Mouse (Mus musculus): ENCODE data around the gene Sp1. TPM values are rescaled to one million over a fixed set of nuclear protein-coding genes. Genes with fewer than 3 reads are reported as not detected.

Sp1 gene
- polyA plus RNA-seq, 1 experiment from 2014 or later, result 11.5 TPM

GRCm38 (mm10) chr15:102413687-102414086, 7.7 kb downstream of the Sp1 start:
- Histone ChIP-seq H3K36me3 (ENCODE audit: control insufficient read depth, insufficient read depth, low read length) (peaks cover 23% of the 10 kb centered on the region), H3K4me3 (ENCODE audit: low read depth, low read length) (no peak overlapping the region), H3K9ac (ENCODE audit: low read depth, low read length) (no peak overlapping the region), H3K4me1 (replicated peaks; ENCODE audit: control insufficient read depth, insufficient read depth, low read length) (no peaks in the 10 kb centered on the region), H3K27ac (ENCODE audit: low read depth, low read length) (no peak overlapping the region), H3K27me3 (ENCODE audit: control insufficient read depth, insufficient read depth, low read length) (no peaks in the 10 kb centered on the region), H3K9me3 (ENCODE audit: control insufficient read depth, low read length) (no peaks in the 10 kb centered on the region), H3K4me2 (replicated peaks; ENCODE audit: low read depth, low read length) (no peak overlapping the region)
- ATAC-seq (ENCODE audit: low FRiP score) (no peak), DNase-seq (ENCODE audit: low spot score) (no peak)

GRCm38 (mm10) chr15:102417524-102417923, 11.6 kb downstream of the Sp1 start:
- no peak for ATAC-seq (ENCODE audit: low FRiP score)
- WGBS, result 91% methylated on average over 2 of the region's 2 CpGs
- no peak for DNase-seq (ENCODE audit: low spot score)
- no peak overlapping the region for H3K9ac ChIP-seq (ENCODE audit: low read depth, low read length)
- no peaks in the 10 kb centered on the region for H3K4me1 ChIP-seq (replicated peaks; ENCODE audit: control insufficient read depth, insufficient read depth, low read length)
- no peaks in the 10 kb centered on the region for H3K27me3 ChIP-seq (ENCODE audit: control insufficient read depth, insufficient read depth, low read length)
- H3K4me3 ChIP-seq (ENCODE audit: low read depth, low read length), result no peak overlapping the region
- no peak overlapping the region for H3K27ac ChIP-seq (ENCODE audit: low read depth, low read length)
- no peaks in the 10 kb centered on the region for H3K9me3 ChIP-seq (ENCODE audit: control insufficient read depth, low read length)
- H3K4me2 ChIP-seq (replicated peaks; ENCODE audit: low read depth, low read length), result no peak overlapping the region
- H3K36me3 ChIP-seq (ENCODE audit: control insufficient read depth, insufficient read depth, low read length), result 0 out of 2 replicates have a peak, but pooled peaks cover 2% of the 10 kb centered on the region

GRCm38 (mm10) chr15:102420986-102421385, 15.0 kb downstream of the Sp1 start:
- Histone ChIP-seq H3K9ac (ENCODE audit: low read depth, low read length) (no peak overlapping the region), H3K9me3 (ENCODE audit: control insufficient read depth, low read length) (no peaks in the 10 kb centered on the region), H3K4me1 (replicated peaks; ENCODE audit: control insufficient read depth, insufficient read depth, low read length) (no peaks in the 10 kb centered on the region), H3K4me2 (replicated peaks; ENCODE audit: low read depth, low read length) (no peak overlapping the region), H3K27me3 (ENCODE audit: control insufficient read depth, insufficient read depth, low read length) (no peaks in the 10 kb centered on the region), H3K36me3 (ENCODE audit: control insufficient read depth, insufficient read depth, low read length) (no peaks in the 10 kb centered on the region), H3K4me3 (ENCODE audit: low read depth, low read length) (no peak overlapping the region), H3K27ac (ENCODE audit: low read depth, low read length) (no peak overlapping the region)
- WGBS, result 72% methylated on average over 1 of the region's 1 CpGs
- ATAC-seq (ENCODE audit: low FRiP score), result no peak
- no peak for DNase-seq (ENCODE audit: low spot score)

DNA sequence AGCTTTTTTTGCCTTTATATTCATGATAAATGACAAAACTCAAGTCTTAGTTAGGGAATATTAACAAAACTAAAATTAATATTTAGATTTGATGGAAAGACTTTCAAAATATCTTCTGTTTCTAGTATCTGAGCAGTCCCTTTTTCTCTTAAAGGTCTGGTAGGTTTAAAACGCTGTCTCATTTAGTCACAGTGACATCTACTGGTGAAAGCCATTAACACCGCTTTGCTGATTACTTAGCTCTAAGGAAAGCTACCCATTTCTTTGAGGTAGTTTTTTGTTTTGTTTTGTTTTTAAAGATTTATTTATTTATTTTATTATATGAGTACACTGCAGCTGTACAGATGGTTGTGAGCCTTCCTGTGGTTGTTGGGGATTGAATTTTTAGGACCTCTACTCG, 15.5 kb downstream of the Sp1 start:
- Histone ChIP-seq H3K27me3 (ENCODE audit: control insufficient read depth, insufficient read depth, low read length) (no peaks in the 10 kb centered on the region), H3K9me3 (ENCODE audit: control insufficient read depth, low read length) (no peaks in the 10 kb centered on the region), H3K27ac (ENCODE audit: low read depth, low read length) (no peak overlapping the region), H3K4me3 (ENCODE audit: low read depth, low read length) (no peak overlapping the region), H3K4me2 (replicated peaks; ENCODE audit: low read depth, low read length) (no peak overlapping the region), H3K36me3 (ENCODE audit: control insufficient read depth, insufficient read depth, low read length) (no peaks in the 10 kb centered on the region), H3K9ac (ENCODE audit: low read depth, low read length) (no peak overlapping the region), H3K4me1 (replicated peaks; ENCODE audit: control insufficient read depth, insufficient read depth, low read length) (no peaks in the 10 kb centered on the region)
- ATAC-seq (ENCODE audit: low FRiP score) (no peak), DNase-seq (ENCODE audit: low spot score) (peak; percentile 69)
- WGBS, result 64% methylated on average over 3 of the region's 3 CpGs

DNA sequence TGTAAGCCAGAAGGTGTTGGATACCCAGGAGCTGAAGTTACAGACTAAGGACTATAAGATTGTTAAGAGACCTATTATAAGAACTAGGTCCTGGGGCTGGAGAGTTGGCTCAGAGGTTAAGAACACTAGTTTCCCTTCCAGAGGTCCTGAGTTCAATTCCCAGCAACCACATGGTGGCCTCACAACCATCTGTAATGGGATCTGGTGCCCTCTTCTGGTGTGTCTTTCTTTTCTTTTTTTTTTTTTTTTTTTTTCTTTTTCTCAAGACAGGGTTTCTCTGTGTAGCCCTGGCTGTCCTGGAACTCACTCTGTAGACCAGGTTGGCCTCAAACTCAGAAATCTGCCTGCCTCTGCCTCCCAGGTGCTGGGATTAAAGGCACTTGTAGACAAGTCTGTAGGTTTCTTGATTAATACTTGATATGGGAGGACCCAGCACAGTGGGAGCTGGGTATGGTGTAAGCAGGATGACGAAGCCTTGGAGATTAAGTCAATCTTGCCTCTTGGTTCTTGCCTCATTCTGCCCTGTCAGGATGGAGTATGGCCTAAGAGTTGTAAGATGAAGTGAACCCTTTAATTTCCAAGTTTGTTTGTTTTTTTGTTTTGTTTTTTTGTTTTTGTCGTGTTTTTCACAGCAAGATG, 17.8 kb downstream of the Sp1 start:
- ATAC-seq (ENCODE audit: low FRiP score) (no peak), DNase-seq (ENCODE audit: low spot score) (no peak)
- no peak overlapping the region for H3K27ac ChIP-seq (ENCODE audit: low read depth, low read length)
- no peak overlapping the region for H3K9ac ChIP-seq (ENCODE audit: low read depth, low read length)
- no peaks in the 10 kb centered on the region for H3K27me3 ChIP-seq (ENCODE audit: control insufficient read depth, insufficient read depth, low read length)
- WGBS, result 97% methylated on average over 2 of the region's 2 CpGs
- H3K4me3 ChIP-seq (ENCODE audit: low read depth, low read length), result no peak overlapping the region
- no peaks in the 10 kb centered on the region for H3K9me3 ChIP-seq (ENCODE audit: control insufficient read depth, low read length)
- no peaks in the 10 kb centered on the region for H3K4me1 ChIP-seq (replicated peaks; ENCODE audit: control insufficient read depth, insufficient read depth, low read length)
- H3K36me3 ChIP-seq (ENCODE audit: control insufficient read depth, insufficient read depth, low read length), result peaks cover 5% of the 10 kb centered on the region
- H3K4me2 ChIP-seq (replicated peaks; ENCODE audit: low read depth, low read length), result no peak overlapping the region

DNA sequence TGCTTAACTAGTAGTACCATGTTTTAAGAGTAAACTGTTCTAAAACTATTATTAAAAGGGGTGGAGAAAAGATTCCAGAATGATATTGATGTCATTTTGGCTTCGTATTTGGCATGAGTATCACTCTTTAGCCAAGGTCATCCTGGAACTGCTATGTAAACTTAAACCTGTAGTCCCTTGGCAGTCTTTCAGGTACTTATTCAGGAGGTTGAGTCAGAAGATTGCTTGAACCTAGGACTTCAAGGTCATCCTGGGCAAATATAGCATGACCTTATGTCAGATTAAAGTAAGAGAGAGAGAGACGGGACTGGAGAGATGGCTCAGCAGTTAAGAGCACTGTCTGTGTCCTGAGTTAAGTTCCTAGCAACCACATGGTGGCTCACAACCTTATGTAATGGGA, 18.7 kb downstream of the Sp1 start:
- Histone ChIP-seq H3K4me2 (replicated peaks; ENCODE audit: low read depth, low read length) (no peak overlapping the region), H3K36me3 (ENCODE audit: control insufficient read depth, insufficient read depth, low read length) (peaks cover 5% of the 10 kb centered on the region), H3K9me3 (ENCODE audit: control insufficient read depth, low read length) (no peaks in the 10 kb centered on the region), H3K4me1 (replicated peaks; ENCODE audit: control insufficient read depth, insufficient read depth, low read length) (no peaks in the 10 kb centered on the region), H3K4me3 (ENCODE audit: low read depth, low read length) (no peak overlapping the region), H3K27me3 (ENCODE audit: control insufficient read depth, insufficient read depth, low read length) (no peaks in the 10 kb centered on the region), H3K9ac (ENCODE audit: low read depth, low read length) (no peak overlapping the region), H3K27ac (ENCODE audit: low read depth, low read length) (no peak overlapping the region)
- 97% methylated on average over 2 of the region's 2 CpGs for WGBS
- DNase-seq (ENCODE audit: low spot score), result no peak
- ATAC-seq (ENCODE audit: low FRiP score), result no peak

DNA sequence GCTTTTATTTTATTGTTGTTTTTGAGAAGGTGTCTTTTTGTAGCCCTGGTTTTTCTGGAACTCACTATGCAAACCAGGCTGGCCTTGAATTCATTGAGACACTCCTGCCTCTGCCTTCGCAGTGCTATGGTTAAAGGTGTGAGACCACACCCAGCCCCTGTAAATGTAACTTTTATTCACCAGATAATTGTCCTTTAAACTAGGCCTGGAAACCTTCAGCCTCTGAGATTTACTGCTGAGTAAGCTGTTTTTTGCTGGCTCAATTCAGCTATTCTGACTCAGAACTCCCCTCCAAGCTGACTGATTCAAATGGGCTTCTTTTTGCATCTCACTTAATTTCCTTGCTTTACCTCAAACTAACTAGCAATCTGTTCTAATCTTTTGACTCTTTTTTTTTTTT, 21.0 kb downstream of the Sp1 start:
- H3K4me1 ChIP-seq (replicated peaks; ENCODE audit: control insufficient read depth, insufficient read depth, low read length), result no peaks in the 10 kb centered on the region
- H3K27me3 ChIP-seq (ENCODE audit: control insufficient read depth, insufficient read depth, low read length), result no peaks in the 10 kb centered on the region
- peaks cover 13% of the 10 kb centered on the region for H3K36me3 ChIP-seq (ENCODE audit: control insufficient read depth, insufficient read depth, low read length)
- no peak overlapping the region for H3K4me2 ChIP-seq (replicated peaks; ENCODE audit: low read depth, low read length)
- H3K27ac ChIP-seq (ENCODE audit: low read depth, low read length), result no peak overlapping the region
- no peak overlapping the region for H3K4me3 ChIP-seq (ENCODE audit: low read depth, low read length)
- ATAC-seq (ENCODE audit: low FRiP score), result no peak
- H3K9me3 ChIP-seq (ENCODE audit: control insufficient read depth, low read length), result no peaks in the 10 kb centered on the region
- WGBS, result 96% methylated on average over 1 of the region's 1 CpGs
- no peak overlapping the region for H3K9ac ChIP-seq (ENCODE audit: low read depth, low read length)
- DNase-seq (ENCODE audit: low spot score), result no peak

GRCm38 (mm10) chr15:102432046-102432445, 26.1 kb downstream of the Sp1 start:
- H3K27ac ChIP-seq (ENCODE audit: low read depth, low read length), result no peak overlapping the region
- H3K9me3 ChIP-seq (ENCODE audit: control insufficient read depth, low read length), result no peaks in the 10 kb centered on the region
- no peak overlapping the region for H3K9ac ChIP-seq (ENCODE audit: low read depth, low read length)
- no peak overlapping the region for H3K4me3 ChIP-seq (ENCODE audit: low read depth, low read length)
- ATAC-seq (ENCODE audit: low FRiP score), result no peak
- H3K27me3 ChIP-seq (ENCODE audit: control insufficient read depth, insufficient read depth, low read length), result no peaks in the 10 kb centered on the region
- H3K4me2 ChIP-seq (replicated peaks; ENCODE audit: low read depth, low read length), result no peak overlapping the region
- WGBS, result 93% methylated on average over 1 of the region's 1 CpGs
- DNase-seq (ENCODE audit: low spot score), result no peak
- no peaks in the 10 kb centered on the region for H3K4me1 ChIP-seq (replicated peaks; ENCODE audit: control insufficient read depth, insufficient read depth, low read length)
- H3K36me3 ChIP-seq (ENCODE audit: control insufficient read depth, insufficient read depth, low read length), result peaks cover 11% of the 10 kb centered on the region

GRCm38 (mm10) chr15:102433173-102433572, 27.2 kb downstream of the Sp1 start:
- no peak for DNase-seq (ENCODE audit: low spot score)
- Histone ChIP-seq H3K4me2 (replicated peaks; ENCODE audit: low read depth, low read length) (no peak overlapping the region), H3K27me3 (ENCODE audit: control insufficient read depth, insufficient read depth, low read length) (no peaks in the 10 kb centered on the region), H3K4me1 (replicated peaks; ENCODE audit: control insufficient read depth, insufficient read depth, low read length) (no peaks in the 10 kb centered on the region), H3K27ac (ENCODE audit: low read depth, low read length) (no peak overlapping the region), H3K36me3 (ENCODE audit: control insufficient read depth, insufficient read depth, low read length) (peaks cover 11% of the 10 kb centered on the region; the same call in 1 of the 2 replicates), H3K9me3 (ENCODE audit: control insufficient read depth, low read length) (no peaks in the 10 kb centered on the region), H3K4me3 (ENCODE audit: low read depth, low read length) (no peak overlapping the region), H3K9ac (ENCODE audit: low read depth, low read length) (no peak overlapping the region)
- WGBS, result 96% methylated on average over 4 of the region's 4 CpGs
- ATAC-seq (ENCODE audit: low FRiP score), result no peak

All from hindbrain, embryonic 11.5 days (tissue).